Mouse (Mus musculus) hindbrain, embryonic 15.5 days (tissue): ENCODE results near the gene Maml2. TPM values are rescaled to one million over a fixed set of nuclear protein-coding genes. Genes with fewer than 3 reads are reported as not detected.

Experiments used
- ATAC-seq: fragments of 200-750 bp; cut with Nextera tagmentation; 2 replicates; pipeline ENCODE4 v1.8.0; 2017; ENCODE audit warnings: low read depth, moderate number of reproducible peaks, moderate TSS enrichment; ENCODE audit not compliant: low FRiP score
- H3K27ac ChIP-seq: fragments of 300-500 bp; sonication (generic); replicated peaks from 2 replicates; pipeline ENCODE4 v1.5.1; 2015; ENCODE audit warnings: mild to moderate bottlenecking, inconsistent platforms
- H3K27me3 ChIP-seq: fragments of 300-500 bp; sonication (generic); 2 replicates; pipeline ENCODE4 v1.6.1; 2015; ENCODE audit warnings: control low read depth, inconsistent platforms
- H3K36me3 ChIP-seq: fragments of 300-500 bp; sonication (generic); 2 replicates; pipeline ENCODE4 v1.6.1; 2015; ENCODE audit warnings: control low read depth, inconsistent platforms
- H3K4me1 ChIP-seq: fragments of 300-500 bp; sonication (generic); replicated peaks from 2 replicates; pipeline ENCODE4 v1.6.1; 2015; ENCODE audit warnings: control low read depth, inconsistent platforms
- H3K4me2 ChIP-seq: fragments of 300-500 bp; sonication (generic); 2 replicates; pipeline ENCODE4 v1.6.1; 2015; ENCODE audit warnings: moderate library complexity, mild to moderate bottlenecking, inconsistent platforms
- H3K4me3 ChIP-seq: fragments of 300-500 bp; sonication (generic); 2 replicates; pipeline ENCODE4 v1.5.1; 2015; ENCODE audit warnings: mild to moderate bottlenecking, inconsistent platforms
- H3K9ac ChIP-seq: fragments of 300-500 bp; sonication (generic); 2 replicates; pipeline ENCODE4 v1.6.1; 2015; ENCODE audit warnings: inconsistent platforms
- H3K9me3 ChIP-seq: fragments of 300-500 bp; sonication (generic); 2 replicates; pipeline ENCODE4 v1.6.1; 2016; ENCODE audit warnings: control low read depth, inconsistent platforms
- whole genome bisulfite sequencing: fragments of 180-500 bp; shearing (Covaris S2); methylation state at CpG from one replicate; pipeline ENCODE4 v1.1.7; 2015; 5-methylcytosine and 5-hydroxymethylcytosine counted together
- polyA plus RNA-seq: library from polyadenylated mRNA; unstranded; fragments of >200 nt; fragmentation: Nextera tagmentation; extraction: Ambion mirVana; gene quantifications from 2 replicates; pipeline ENCODE4 v1.2.1, GENCODE M21; 2015

The Maml2 gene
- polyA plus RNA-seq, 1 experiment from 2014 or later = 11.2 TPM

DNA sequence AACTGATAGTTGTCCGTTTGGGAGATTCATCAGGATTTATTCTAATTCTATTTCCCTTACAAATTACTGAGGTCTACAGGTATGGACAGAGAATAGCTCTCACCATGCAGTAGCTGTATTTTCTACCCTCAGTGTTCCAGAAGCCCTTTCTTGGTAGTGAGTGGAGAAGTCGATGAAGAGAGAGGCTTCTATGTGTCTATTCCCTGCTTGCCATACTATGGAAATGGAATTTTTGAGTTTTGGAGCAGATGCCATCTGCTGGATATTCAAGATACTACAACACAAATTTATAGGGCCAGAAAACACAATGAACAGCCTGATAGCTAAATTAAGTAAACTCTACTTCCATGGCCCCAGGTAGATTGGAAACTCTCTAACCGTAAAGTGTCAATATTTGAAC, 355.2 kb downstream of the Maml2 start:
- no peaks in the 10 kb centered on the region for H3K36me3 ChIP-seq
- H3K4me3 ChIP-seq = no peak overlapping the region
- peak overlapping the region; percentile 25; the same call in 1 of the 2 replicates for H3K4me2 ChIP-seq
- peaks cover 16% of the 10 kb centered on the region for H3K4me1 ChIP-seq
- ATAC-seq = peak; percentile 76
- 22% methylated on average over 3 of the region's 3 CpGs for WGBS
- no peaks in the 10 kb centered on the region for H3K27me3 ChIP-seq
- H3K9ac ChIP-seq = 0 out of 2 replicates have a peak overlapping the region, but pooled peaks have one; percentile 1
- H3K27ac ChIP-seq = peak overlapping the region; percentile 77
- H3K9me3 ChIP-seq = no peaks in the 10 kb centered on the region

DNA sequence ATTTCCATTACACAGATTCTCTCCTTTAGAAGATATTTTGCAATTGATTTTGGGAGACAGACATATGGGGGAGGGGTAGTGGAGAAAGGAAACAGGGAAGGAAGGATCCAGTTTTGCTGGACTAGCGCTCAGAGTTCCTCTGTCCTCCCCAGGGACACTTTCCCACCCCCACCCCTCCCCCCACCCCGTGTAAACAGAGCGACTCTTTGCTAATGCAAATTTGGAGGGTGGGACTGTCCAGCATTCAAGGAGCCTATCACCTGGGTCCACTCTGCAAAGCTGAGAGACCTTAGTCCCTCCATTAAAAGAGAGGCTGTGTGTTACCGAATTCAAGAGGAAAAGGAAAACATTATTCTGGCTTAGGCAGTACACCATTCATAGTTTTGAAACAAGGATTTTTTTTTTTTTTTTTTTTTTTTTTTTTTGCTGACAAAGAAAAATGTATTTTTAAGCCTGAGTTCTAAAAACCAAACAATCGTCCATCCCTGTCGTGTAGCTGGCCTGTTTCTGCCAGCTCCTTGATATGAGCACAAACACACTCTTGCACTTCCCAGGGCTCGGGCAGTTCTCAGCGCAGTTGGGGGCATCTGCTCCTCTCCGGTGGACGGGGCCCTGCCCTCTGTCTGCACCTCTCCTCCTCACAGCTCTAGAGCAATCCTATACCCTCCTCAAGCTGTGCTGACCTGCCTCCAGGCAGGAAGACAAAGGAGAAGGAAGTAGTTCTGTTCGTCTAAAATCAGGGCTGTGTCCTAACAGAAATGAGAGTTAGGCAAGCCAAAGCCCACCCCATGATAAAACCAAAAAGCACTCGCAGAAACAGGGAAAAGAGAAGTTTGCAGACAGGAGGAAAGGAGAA, 364.2 kb downstream of the Maml2 start:
- H3K9ac ChIP-seq = no peak overlapping the region
- 4% methylated on average over 12 of the region's 12 CpGs for WGBS
- H3K36me3 ChIP-seq = no peaks in the 10 kb centered on the region
- H3K4me1 ChIP-seq = peaks cover 16% of the 10 kb centered on the region
- H3K4me2 ChIP-seq = peak overlapping the region; percentile 35
- H3K27me3 ChIP-seq = no peaks in the 10 kb centered on the region
- H3K4me3 ChIP-seq = no peak overlapping the region
- no peaks in the 10 kb centered on the region for H3K9me3 ChIP-seq
- 0 out of 2 replicates have a peak, but pooled peaks have one; percentile 54 for ATAC-seq
- peak overlapping the region; percentile 35; the same call in 1 of the 2 replicates for H3K27ac ChIP-seq

DNA sequence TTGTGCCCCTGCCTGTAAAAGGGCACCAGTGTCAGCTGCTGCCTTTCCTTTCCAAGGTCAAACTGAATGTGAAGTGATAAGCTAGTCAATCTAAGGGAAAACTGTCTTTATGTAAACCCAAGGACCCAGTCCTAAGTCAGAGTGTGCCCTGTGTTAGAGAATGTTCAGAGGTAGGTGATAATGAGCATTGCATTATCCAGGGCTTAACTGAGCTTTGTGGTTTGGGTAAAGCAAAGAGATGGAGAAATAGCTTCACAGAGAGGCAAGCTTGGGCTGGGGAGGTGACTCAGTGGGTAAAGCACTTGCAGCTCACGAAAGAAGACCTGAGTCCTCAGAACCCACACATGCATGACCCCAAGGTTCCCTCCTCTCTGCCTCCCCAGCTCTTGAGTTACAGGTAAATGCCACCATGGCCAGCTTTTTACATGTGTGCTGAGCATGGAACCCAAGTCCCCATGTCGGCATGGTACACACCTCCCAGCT, 367.8 kb downstream of the Maml2 start:
- WGBS = 92% methylated on average over 2 of the region's 2 CpGs
- Histone ChIP-seq H3K9ac (no peak overlapping the region), H3K4me2 (no peak overlapping the region), H3K4me1 (peaks cover 22% of the 10 kb centered on the region), H3K27ac (no peak overlapping the region), H3K9me3 (no peaks in the 10 kb centered on the region), H3K4me3 (no peak overlapping the region), H3K36me3 (no peaks in the 10 kb centered on the region), H3K27me3 (no peaks in the 10 kb centered on the region)
- ATAC-seq = no peak

DNA sequence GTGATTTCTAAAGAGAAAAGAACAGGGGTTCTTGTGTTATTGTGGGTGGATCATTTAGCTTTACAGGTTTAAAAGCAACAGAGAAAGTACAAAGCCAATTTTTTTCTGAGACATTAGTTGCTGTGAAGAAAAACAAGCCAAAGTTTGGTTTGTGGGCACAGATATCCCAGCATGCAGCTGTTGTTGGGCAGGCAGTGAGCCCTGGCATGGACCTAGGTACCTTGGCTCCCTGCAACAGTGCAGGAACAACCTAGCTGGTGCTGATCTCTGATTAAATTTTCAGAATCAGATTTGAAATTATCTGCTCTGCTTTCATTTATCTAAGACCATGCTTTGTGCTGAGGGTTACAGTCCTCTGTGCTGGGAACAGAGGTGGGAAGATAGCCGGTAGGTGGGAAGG, 370.2 kb downstream of the Maml2 start:
- no peaks in the 10 kb centered on the region for H3K9me3 ChIP-seq
- H3K27me3 ChIP-seq = no peaks in the 10 kb centered on the region
- no peak overlapping the region for H3K9ac ChIP-seq
- WGBS = 98% methylated on average over 1 of the region's 1 CpGs
- H3K27ac ChIP-seq = no peak overlapping the region
- H3K4me2 ChIP-seq = no peak overlapping the region
- peaks cover 14% of the 10 kb centered on the region; the same call in 1 of the 2 replicates for H3K4me1 ChIP-seq
- H3K4me3 ChIP-seq = no peak overlapping the region
- H3K36me3 ChIP-seq = no peaks in the 10 kb centered on the region
- no peak for ATAC-seq

DNA sequence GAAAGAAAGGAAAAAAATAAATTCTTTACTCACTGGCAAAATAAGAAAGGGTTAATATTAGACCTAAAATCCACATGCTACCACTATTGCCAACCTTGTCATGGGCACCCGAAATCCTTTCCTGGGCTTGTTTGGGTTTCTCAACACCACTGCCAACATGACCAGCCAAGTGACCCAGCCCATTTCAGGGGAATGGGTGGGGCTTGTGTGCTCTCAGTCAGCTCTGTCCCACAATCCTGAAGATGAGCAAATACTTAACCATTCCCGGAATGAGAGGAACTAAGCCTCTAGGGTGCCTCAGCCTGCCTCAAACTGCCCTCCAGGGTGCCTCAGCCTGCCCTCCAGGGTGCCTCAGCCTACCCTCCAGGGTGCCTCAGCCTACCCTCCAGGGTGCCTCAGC, 371.0 kb downstream of the Maml2 start:
- no peak overlapping the region for H3K4me3 ChIP-seq
- H3K4me1 ChIP-seq = peaks cover 14% of the 10 kb centered on the region; the same call in 1 of the 2 replicates
- no peak overlapping the region for H3K4me2 ChIP-seq
- 78% methylated on average over 2 of the region's 2 CpGs for WGBS
- H3K9me3 ChIP-seq = no peaks in the 10 kb centered on the region
- H3K27me3 ChIP-seq = no peaks in the 10 kb centered on the region
- ATAC-seq = no peak
- H3K9ac ChIP-seq = no peak overlapping the region
- no peaks in the 10 kb centered on the region for H3K36me3 ChIP-seq
- no peak overlapping the region for H3K27ac ChIP-seq

DNA sequence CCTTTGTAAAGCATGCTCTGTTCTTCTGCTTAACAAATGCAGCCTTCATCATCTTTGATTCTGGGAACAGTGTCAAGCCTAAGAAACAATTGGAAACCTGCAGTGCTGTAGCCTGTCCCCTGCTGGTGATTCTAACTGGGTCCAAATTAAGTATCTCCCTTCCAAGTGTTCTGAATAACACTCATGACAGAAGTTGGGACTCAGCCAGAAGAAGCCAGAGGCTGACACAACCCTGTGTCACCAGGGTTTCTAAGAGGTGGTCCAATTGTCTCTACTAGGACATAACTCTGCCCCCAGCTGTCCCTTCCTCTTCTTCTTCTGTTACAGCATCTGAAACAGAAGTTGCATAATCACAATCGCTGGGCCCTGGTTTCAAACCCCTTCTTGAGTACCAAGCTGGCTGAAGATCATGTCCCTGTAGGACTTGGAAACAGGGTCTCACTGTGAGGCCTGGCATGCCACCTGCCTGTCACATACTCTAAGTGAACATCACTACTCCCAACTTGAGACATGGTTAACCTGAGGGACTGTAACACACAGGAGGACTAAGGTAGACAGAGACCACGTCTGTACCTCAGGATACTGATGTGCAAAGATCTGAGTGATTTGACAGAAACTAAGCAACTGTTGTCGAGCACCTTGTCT, 373.5 kb downstream of the Maml2 start:
- H3K27ac ChIP-seq = peak overlapping the region; percentile 23; the same call in 1 of the 2 replicates
- peak; percentile 75 for ATAC-seq
- WGBS = 71% methylated on average over 3 of the region's 3 CpGs

DNA sequence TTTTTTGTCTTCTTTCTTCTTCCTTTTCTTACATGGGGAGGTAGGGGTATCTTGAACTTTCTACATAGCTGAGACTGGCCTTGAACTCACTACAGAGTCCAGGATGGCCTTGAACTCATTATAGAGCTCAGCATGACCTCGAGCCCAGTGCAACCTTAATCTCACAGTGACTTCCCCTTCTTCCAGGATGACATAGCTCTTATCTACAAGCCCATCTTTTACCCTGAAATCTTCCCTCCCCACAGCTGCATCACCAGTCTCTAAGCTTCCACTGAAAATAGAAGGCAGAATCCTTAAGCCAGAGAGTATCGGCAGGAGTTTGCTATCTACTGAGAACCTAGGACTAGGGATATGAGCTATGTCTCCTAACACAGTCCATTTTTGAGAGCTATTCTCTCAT, 375.5 kb downstream of the Maml2 start:
- Histone ChIP-seq H3K27me3 (no peaks in the 10 kb centered on the region), H3K4me3 (no peak overlapping the region), H3K9me3 (no peaks in the 10 kb centered on the region), H3K9ac (no peak overlapping the region), H3K4me2 (no peak overlapping the region), H3K4me1 (0 out of 2 replicates have a peak, but pooled peaks cover 8% of the 10 kb centered on the region), H3K27ac (no peak overlapping the region), H3K36me3 (no peaks in the 10 kb centered on the region)
- ATAC-seq = no peak
- WGBS = 96% methylated on average over 2 of the region's 2 CpGs

More for the DNA sequence above, 373.5 kb downstream of the Maml2 start:
- Histone ChIP-seq H3K4me2 (no peak overlapping the region), H3K4me3 (no peak overlapping the region), H3K27me3 (no peaks in the 10 kb centered on the region), H3K9ac (no peak overlapping the region), H3K4me1 (peaks cover 14% of the 10 kb centered on the region; the same call in 1 of the 2 replicates), H3K9me3 (no peaks in the 10 kb centered on the region), H3K36me3 (no peaks in the 10 kb centered on the region)

DNA sequence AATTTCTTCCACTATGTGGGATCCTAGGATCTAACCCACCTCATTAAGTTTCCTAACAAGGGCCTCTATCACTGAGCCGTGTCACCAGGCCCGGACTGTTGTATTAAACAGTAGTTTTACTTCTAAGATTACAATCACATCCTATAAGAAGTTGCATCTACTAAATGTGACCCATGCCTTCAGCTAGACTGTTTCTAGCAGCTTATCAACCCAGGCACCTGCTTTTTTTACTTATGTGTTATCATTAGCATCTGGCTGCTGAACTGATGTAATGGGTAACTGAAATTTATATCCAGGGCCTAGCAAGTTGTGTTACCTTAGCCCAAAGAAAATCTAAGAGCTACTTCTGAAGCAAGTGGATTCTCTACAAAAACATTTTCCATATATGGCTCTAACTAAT, 380.3 kb downstream of the Maml2 start:
- 95% methylated on average over 2 of the region's 2 CpGs for WGBS
- no peaks in the 10 kb centered on the region for H3K27me3 ChIP-seq

DNA sequence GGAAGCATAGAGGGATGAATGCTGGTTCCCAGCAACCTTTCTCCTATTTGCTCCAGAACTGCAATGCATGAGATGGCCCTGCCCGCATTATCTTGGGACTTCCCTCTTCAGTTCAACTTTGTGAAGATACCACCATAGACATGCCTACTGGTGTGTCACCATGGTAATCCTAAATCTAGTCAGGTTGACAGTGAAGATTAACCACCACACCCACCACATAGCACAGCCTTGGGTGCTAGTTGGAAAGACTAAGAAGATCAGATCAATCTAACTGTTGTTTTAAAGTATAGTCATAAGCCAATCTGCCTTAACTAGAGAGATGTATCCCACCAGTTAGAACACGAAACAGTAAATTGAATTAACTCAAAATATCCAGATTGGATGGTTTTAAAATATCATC, 381.9 kb downstream of the Maml2 start:
- no peak overlapping the region for H3K9ac ChIP-seq
- no peak overlapping the region for H3K4me2 ChIP-seq
- no peaks in the 10 kb centered on the region for H3K9me3 ChIP-seq
- no peaks in the 10 kb centered on the region for H3K27me3 ChIP-seq
- 95% methylated on average over 2 of the region's 2 CpGs for WGBS
- H3K4me3 ChIP-seq = no peak overlapping the region
- ATAC-seq = no peak
- no peak overlapping the region for H3K27ac ChIP-seq
- no peaks in the 10 kb centered on the region for H3K36me3 ChIP-seq
- 0 out of 2 replicates have a peak, but pooled peaks cover 11% of the 10 kb centered on the region for H3K4me1 ChIP-seq

More for the DNA sequence above, 380.3 kb downstream of the Maml2 start:
- H3K4me2 ChIP-seq = no peak overlapping the region
- no peak for ATAC-seq
- no peak overlapping the region for H3K27ac ChIP-seq
- H3K36me3 ChIP-seq = no peaks in the 10 kb centered on the region
- no peak overlapping the region for H3K9ac ChIP-seq
- 0 out of 2 replicates have a peak, but pooled peaks cover 11% of the 10 kb centered on the region for H3K4me1 ChIP-seq
- no peak overlapping the region for H3K4me3 ChIP-seq
- H3K9me3 ChIP-seq = no peaks in the 10 kb centered on the region

DNA sequence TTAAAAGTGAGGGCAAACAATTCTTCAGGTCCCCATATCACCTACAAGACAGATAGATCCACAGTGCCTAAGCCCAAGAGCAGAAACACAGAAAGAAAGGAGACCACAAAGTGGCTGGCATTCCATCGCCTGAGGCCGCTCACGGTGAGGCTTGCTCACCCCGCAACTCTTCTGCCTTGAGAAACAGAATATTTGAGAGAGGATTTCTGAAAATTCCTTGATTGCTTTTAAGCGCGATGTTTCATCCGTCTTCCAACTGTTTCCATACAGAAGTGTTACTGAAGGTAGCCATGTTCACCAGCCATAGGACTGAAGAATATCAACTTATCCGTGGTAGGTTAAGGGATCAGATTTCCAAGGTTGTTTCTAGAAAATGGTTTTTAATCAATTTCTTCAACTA, 383.4 kb downstream of the Maml2 start:
- Histone ChIP-seq H3K27ac (peak overlapping the region; percentile 67), H3K36me3 (no peaks in the 10 kb centered on the region), H3K4me3 (no peak overlapping the region), H3K27me3 (no peaks in the 10 kb centered on the region), H3K4me2 (peak overlapping the region; percentile 34), H3K9ac (no peak overlapping the region), H3K4me1 (0 out of 2 replicates have a peak, but pooled peaks cover 11% of the 10 kb centered on the region), H3K9me3 (no peaks in the 10 kb centered on the region)
- no peak for ATAC-seq
- 73% methylated on average over 8 of the region's 8 CpGs for WGBS

DNA sequence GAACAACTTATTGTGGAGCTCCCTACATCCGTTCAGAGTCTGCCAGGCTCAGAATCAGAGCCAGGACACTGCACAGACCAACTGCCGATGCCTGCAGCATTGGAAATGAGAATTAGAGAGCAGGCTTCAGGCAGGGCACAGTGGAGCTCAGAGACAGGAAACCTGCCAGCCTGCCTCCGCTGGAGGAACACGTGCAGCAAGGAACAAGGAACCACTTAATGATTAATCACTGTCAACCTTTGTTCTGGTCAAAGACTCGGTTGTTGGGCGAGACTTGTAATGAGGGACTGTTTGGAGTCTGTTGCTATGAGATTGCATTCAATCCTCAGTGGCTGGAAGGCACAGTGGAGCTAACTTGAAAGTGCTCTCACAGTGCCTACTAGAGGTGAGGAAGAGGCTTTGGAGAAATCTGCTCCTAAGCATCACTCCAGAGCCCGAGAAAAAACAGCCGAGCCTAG, 383.9 kb downstream of the Maml2 start:
- H3K4me3 ChIP-seq = 0 out of 2 replicates have a peak overlapping the region, but pooled peaks have one; percentile 2
- WGBS = 11% methylated on average over 8 of the region's 8 CpGs
- no peak overlapping the region for H3K9ac ChIP-seq
- H3K4me2 ChIP-seq = peak overlapping the region; percentile 34
- peak; percentile 96 for ATAC-seq
- H3K36me3 ChIP-seq = no peaks in the 10 kb centered on the region
- no peaks in the 10 kb centered on the region for H3K27me3 ChIP-seq
- H3K4me1 ChIP-seq = 0 out of 2 replicates have a peak, but pooled peaks cover 11% of the 10 kb centered on the region
- H3K9me3 ChIP-seq = no peaks in the 10 kb centered on the region
- H3K27ac ChIP-seq = peak overlapping the region; percentile 67
